Mouse (Mus musculus): ENCODE measurements around the gene Fndc3c1. TPM values are rescaled to one million over a fixed set of nuclear protein-coding genes. Genes with fewer than 3 reads are reported as not detected.
"Not testable (repeated sequence)": the region's sequence is repeated elsewhere in the genome, so short reads cannot be mapped to it uniquely, and the experiment has no call there.

Gene Fndc3c1
- total RNA-seq (2021): not detected
- long read RNA-seq, experiment 1: 0 reads
- long read RNA-seq, experiment 2: 0 reads

GRCm38 (mm10) chrX:106485101-106485651 lies at the start of gene Fndc3c1:
Fndc3c1 (minus strand) TSS chrX:106485401.
- DNase-seq: peak in 1 of 2 experiments; percentile 40

GRCm38 (mm10) chrX:106486451-106486850 lies 1.2 kb upstream of the Fndc3c1 start:
- DNase-seq: no peak

- DNase-seq: no peak
Measured at GRCm38 (mm10) chrX:106485671-106486070, 470 bp upstream of the Fndc3c1 start.

- DNase-seq: not testable (repeated sequence)
Measured at GRCm38 (mm10) chrX:106479891-106480290, 5.3 kb downstream of the Fndc3c1 start.

- DNase-seq: no peak
Measured at GRCm38 (mm10) chrX:106385304-106385703, 99.9 kb downstream of the Fndc3c1 start.

- DNase-seq: no peak
Measured at GRCm38 (mm10) chrX:106380608-106381007, 104.6 kb downstream of the Fndc3c1 start.

Small RNA genes lying within 50 kb of the gene (microRNA-seq; reads per million reads assigned to microRNA genes)
- gene Gm27428: 0 reads per million in 2 experiments

Other genes starting within 250 kb of the Fndc3c1 start
- gene Fnd3c2, start 230.0 kb downstream of the Fndc3c1 start, total RNA-seq (2021): not detected
- gene Gm5127, start 97.8 kb upstream of the Fndc3c1 start, total RNA-seq (2021): not detected
- gene Cysltr1, start 118.3 kb upstream of the Fndc3c1 start, total RNA-seq (2021): 1 to 10 TPM in 1 of 2 experiments, under 1 TPM in 1; 0.74 to 1.4 TPM